Mouse (Mus musculus) forebrain, postnatal 0 days (tissue): Measurements from ENCODE around the gene Slc17a7. TPM values are rescaled to one million over a fixed set of nuclear protein-coding genes. Genes with fewer than 3 reads are reported as not detected.

Experiments used
- ATAC-seq: fragments of 200-750 bp; cut with Nextera tagmentation; 2 replicates; pipeline ENCODE4 v1.8.0; 2017; ENCODE audit warnings: mild to moderate bottlenecking, moderate library complexity
- DNase-seq: peaks from one replicate; pipeline ENCODE4 v3.0.0-alpha.2; 2015
- H3K27ac ChIP-seq: fragments of 300-500 bp; sonication (generic); 2 replicates; pipeline ENCODE4 v1.5.1; 2014; ENCODE audit warnings: low read depth, mild to moderate bottlenecking, antibody characterized with exemption, low read length, moderate library complexity, mixed read lengths
- H3K27me3 ChIP-seq: fragments of 300-500 bp; sonication (generic); 2 replicates; pipeline ENCODE4 v1.6.1; 2014; ENCODE audit warnings: mild to moderate bottlenecking, low read length, mixed read lengths; ENCODE audit not compliant: insufficient read depth
- H3K36me3 ChIP-seq: fragments of 300-500 bp; sonication (generic); 2 replicates; pipeline ENCODE4 v1.6.1; 2014; ENCODE audit warnings: mild to moderate bottlenecking, moderate library complexity; ENCODE audit not compliant: insufficient read depth
- H3K4me1 ChIP-seq: fragments of 300-500 bp; sonication (generic); 2 replicates; pipeline ENCODE4 v1.6.1; 2014; ENCODE audit warnings: antibody characterized with exemption; ENCODE audit not compliant: insufficient read depth
- H3K4me2 ChIP-seq: fragments of 300-500 bp; sonication (generic); 2 replicates; pipeline ENCODE4 v1.6.1; 2014; ENCODE audit warnings: low read depth, mild to moderate bottlenecking, moderate library complexity
- H3K4me3 ChIP-seq: fragments of 300-500 bp; sonication (generic); 2 replicates; pipeline ENCODE4 v1.5.1; 2014; ENCODE audit warnings: low read depth, low read length, mixed read lengths
- H3K9ac ChIP-seq: fragments of 300-500 bp; sonication (generic); 2 replicates; pipeline ENCODE4 v1.6.1; 2014; ENCODE audit warnings: mild to moderate bottlenecking
- H3K9me3 ChIP-seq: fragments of 300-500 bp; sonication (generic); 2 replicates; pipeline ENCODE4 v1.6.1; 2016; ENCODE audit warnings: low read length
- CTCF ChIP-seq: sonication (generic); IDR thresholded peaks from 2 replicates; pipeline ENCODE4 v1.5.1; 2016; ENCODE audit warnings: antibody characterized with exemption, control low read depth, low read depth
- WGBS: fragments of 180-500 bp; shearing (Covaris S2); extraction: QIAGEN DNeasy Blood & Tissue Kit; methylation state at CpG from one replicate; pipeline ENCODE4 v1.1.7; 2014; 5-methylcytosine and 5-hydroxymethylcytosine counted together
- polyA plus RNA-seq: library from polyadenylated mRNA; unstranded; fragments of >200 nt; fragmentation: Nextera tagmentation; extraction: Ambion mirVana; gene quantifications from 2 replicates; pipeline ENCODE4 v1.2.1, GENCODE M21; 2015
- total RNA-seq: library from RNA; depleted of rRNA; stranded (reverse); fragments of >200 nt; gene quantifications from 2 replicates; pipeline ENCODE4 v1.2.3, GENCODE M21; 2014

The Slc17a7 gene
- total and polyA plus RNA-seq, 2 experiments from 2014 or later = 47.6 to 87.5 TPM

- Histone ChIP-seq H3K27me3 (no peaks in the 10 kb centered on the region), H3K4me3 (no peak overlapping the region), H3K36me3 (no peaks in the 10 kb centered on the region), H3K4me2 (no peak overlapping the region), H3K9ac (no peak overlapping the region), H3K4me1 (no peaks in the 10 kb centered on the region), H3K9me3 (no peaks in the 10 kb centered on the region), H3K27ac (no peak overlapping the region)
- WGBS = 76% methylated on average over 7 of the region's 7 CpGs
- no peak for ATAC-seq
- DNase-seq = no peak
- TF ChIP-seq CTCF = no peak
Observed at GRCm38 (mm10) chr7:45192585-45193310, 29.0 kb downstream of the Slc17a7 start.

- Histone ChIP-seq H3K4me1 (no peaks in the 10 kb centered on the region), H3K4me2 (no peak overlapping the region), H3K9ac (no peak overlapping the region), H3K36me3 (no peaks in the 10 kb centered on the region), H3K4me3 (no peak overlapping the region), H3K27ac (no peak overlapping the region), H3K27me3 (no peaks in the 10 kb centered on the region), H3K9me3 (no peaks in the 10 kb centered on the region)
- no peak for TF ChIP-seq CTCF
- DNase-seq (no peak), ATAC-seq (no peak)
- 47% methylated on average over 5 of the region's 5 CpGs for whole genome bisulfite sequencing
Observed at GRCm38 (mm10) chr7:45193406-45193805, 29.7 kb downstream of the Slc17a7 start.

GRCm38 (mm10) chr7:45193871-45194785 is 30.4 kb downstream of the Slc17a7 start:
- Histone ChIP-seq H3K4me2 (no peak overlapping the region), H3K9ac (no peak overlapping the region), H3K27me3 (no peaks in the 10 kb centered on the region), H3K9me3 (no peaks in the 10 kb centered on the region), H3K4me1 (no peaks in the 10 kb centered on the region), H3K36me3 (no peaks in the 10 kb centered on the region), H3K27ac (no peak overlapping the region), H3K4me3 (no peak overlapping the region)
- DNase-seq (no peak), ATAC-seq (no peak)
- WGBS = 78% methylated on average over 17 of the region's 17 CpGs
- TF ChIP-seq CTCF = no peak

- no peak for TF ChIP-seq CTCF
- no peak overlapping the region for H3K4me2 ChIP-seq
- no peaks in the 10 kb centered on the region for H3K4me1 ChIP-seq
- H3K36me3 ChIP-seq = no peaks in the 10 kb centered on the region
- H3K27ac ChIP-seq = no peak overlapping the region
- 60% methylated on average over 13 of the region's 13 CpGs for WGBS
- no peak overlapping the region for H3K9ac ChIP-seq
- ATAC-seq (no peak), DNase-seq (no peak)
- no peaks in the 10 kb centered on the region for H3K27me3 ChIP-seq
- no peaks in the 10 kb centered on the region for H3K9me3 ChIP-seq
- H3K4me3 ChIP-seq = no peak overlapping the region
Observed at GRCm38 (mm10) chr7:45195341-45196175, 31.8 kb downstream of the Slc17a7 start.

- H3K9me3 ChIP-seq = no peaks in the 10 kb centered on the region
- no peaks in the 10 kb centered on the region for H3K4me1 ChIP-seq
- H3K4me2 ChIP-seq = no peak overlapping the region
- ATAC-seq (no peak), DNase-seq (no peak)
- no peak overlapping the region for H3K27ac ChIP-seq
- WGBS = 88% methylated on average over 4 of the region's 4 CpGs
- no peak for TF ChIP-seq CTCF
- no peak overlapping the region for H3K9ac ChIP-seq
- no peaks in the 10 kb centered on the region for H3K36me3 ChIP-seq
- H3K4me3 ChIP-seq = no peak overlapping the region
- H3K27me3 ChIP-seq = no peaks in the 10 kb centered on the region
Observed at GRCm38 (mm10) chr7:45196176-45196535, 32.4 kb downstream of the Slc17a7 start.

GRCm38 (mm10) chr7:45196994-45197393 is 33.2 kb downstream of the Slc17a7 start:
- ATAC-seq (no peak), DNase-seq (no peak)
- H3K9me3 ChIP-seq = no peaks in the 10 kb centered on the region
- WGBS = 73% methylated on average over 5 of the region's 5 CpGs
- TF ChIP-seq CTCF = no peak
- H3K9ac ChIP-seq = no peak overlapping the region
- no peak overlapping the region for H3K4me2 ChIP-seq
- H3K4me3 ChIP-seq = no peak overlapping the region
- H3K4me1 ChIP-seq = no peaks in the 10 kb centered on the region
- H3K27ac ChIP-seq = no peak overlapping the region
- H3K36me3 ChIP-seq = no peaks in the 10 kb centered on the region
- no peaks in the 10 kb centered on the region for H3K27me3 ChIP-seq
